Mouse (Mus musculus): Measurements from ENCODE around the gene Enthd1.

DNA sequence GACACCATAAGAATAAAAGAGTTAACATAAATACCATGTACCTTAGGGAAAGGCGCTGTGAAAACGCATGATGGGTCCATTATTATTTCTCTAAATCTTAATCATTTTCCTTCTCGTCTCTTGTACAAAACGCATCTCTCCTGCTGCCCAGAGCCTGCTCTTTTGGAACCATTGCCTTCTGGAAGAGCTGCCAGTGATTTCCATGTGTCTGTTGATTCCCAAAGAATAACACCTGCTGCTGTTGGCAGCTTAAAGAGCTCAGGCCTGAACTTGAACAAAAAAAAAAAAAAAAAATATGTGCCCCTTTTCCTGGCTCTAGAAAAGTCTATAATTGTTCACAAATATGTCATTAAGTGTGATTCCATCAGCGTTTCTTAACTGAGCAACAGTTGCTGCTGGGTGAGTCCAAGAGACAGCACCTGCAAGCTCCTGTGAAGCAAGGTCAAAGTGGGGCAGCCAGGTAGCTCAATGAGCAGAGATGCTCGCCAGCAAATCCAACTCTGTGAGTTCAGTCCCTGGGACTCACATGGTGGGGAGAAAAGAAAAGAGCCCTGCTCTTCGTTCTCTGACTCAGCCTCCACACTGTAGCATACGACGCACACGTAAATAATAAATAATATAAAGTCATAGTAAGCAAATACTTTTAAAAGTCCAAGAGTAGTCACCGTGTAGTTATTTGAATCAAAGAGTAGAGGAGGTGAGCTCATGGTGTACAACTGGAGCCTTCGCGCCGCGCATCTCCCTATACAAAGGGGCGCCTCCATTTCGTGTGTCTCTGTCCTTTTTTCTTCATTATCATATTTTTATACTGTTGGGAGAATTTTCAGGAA is 9.5 kb upstream of the Enthd1 start:
- TF ChIP-seq GATA1 (IDR thresholded peaks at IDR 0.05; ENCODE audit: low read length): no peak
- no peak for TF ChIP-seq TAL1 (IDR thresholded peaks at IDR 0.05; ENCODE audit: low read length)

All from erythroblast, embryonic 14.5 days (primary cell).